Mouse (Mus musculus) cerebellum, adult (tissue): ENCODE data around the gene AB124611.
"Not testable (repeated sequence)": the region's sequence is repeated elsewhere in the genome, so short reads cannot be mapped to it uniquely, and the experiment has no call there.

ENCODE experiments used
- ATAC-seq: cut with Nextera tagmentation; 2 replicates; pipeline ENCODE4 v1.9.2; 2017; ENCODE audit warnings: mild to moderate bottlenecking, moderate library complexity, mixed read lengths; ENCODE audit not compliant: insufficient number of reproducible peaks, low FRiP score, low TSS enrichment

Gene AB124611

GRCm38 (mm10) chr9:21593122-21593721, 67.2 kb downstream of the AB124611 start:
- no peak; the same call in none of the 2 replicates for ATAC-seq

GRCm38 (mm10) chr9:21594350-21594749, 68.4 kb downstream of the AB124611 start:
- ATAC-seq = not testable (repeated sequence)

DNA sequence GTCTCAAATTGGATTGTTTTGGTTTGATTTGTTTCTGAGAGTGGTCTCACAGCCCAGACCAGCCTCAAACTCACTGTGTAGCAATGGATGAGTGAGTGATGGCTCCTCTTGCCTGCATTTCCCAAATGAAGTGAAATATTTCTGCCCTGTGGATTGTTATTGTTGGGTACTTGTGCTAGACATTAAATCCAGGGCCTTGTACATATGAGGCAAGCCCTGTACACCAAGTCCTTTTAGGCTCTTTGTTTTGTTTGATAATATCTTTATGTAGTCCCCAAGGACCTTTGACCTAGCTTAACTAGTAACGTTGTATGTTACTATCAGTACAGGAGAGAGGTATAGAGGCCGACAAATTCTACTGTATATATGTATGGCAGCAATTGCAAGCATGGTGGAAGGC, 68.9 kb downstream of the AB124611 start:
- no peak for ATAC-seq
